Mouse (Mus musculus) hindbrain, postnatal 0 days (tissue): Measurements from ENCODE around the gene Dusp1. TPM values are rescaled to one million over a fixed set of nuclear protein-coding genes. Genes with fewer than 3 reads are reported as not detected.
A peak's percentile ranks its signal among the peaks of the same experiment; 100 is the strongest.

Experiments
- ATAC-seq: fragments of 200-750 bp; cut with Nextera tagmentation; 2 replicates; pipeline ENCODE4 v1.8.0; 2017; ENCODE audit warnings: mild to moderate bottlenecking, moderate TSS enrichment, moderate library complexity
- DNase-seq: peaks from one replicate; pipeline ENCODE4 v3.0.0-alpha.2; 2015; ENCODE audit warnings: low spot score
- H3K27ac ChIP-seq: fragments of 300-500 bp; sonication (generic); 2 replicates; pipeline ENCODE4 v1.5.1; 2014; ENCODE audit warnings: mild to moderate bottlenecking
- H3K27me3 ChIP-seq: fragments of 300-500 bp; sonication (generic); 2 replicates; pipeline ENCODE4 v1.6.1; 2014; ENCODE audit warnings: low read length, mixed read lengths; ENCODE audit not compliant: insufficient read depth
- H3K36me3 ChIP-seq: fragments of 300-500 bp; sonication (generic); 2 replicates; pipeline ENCODE4 v1.6.1; 2014; ENCODE audit warnings: low read length, mixed read lengths; ENCODE audit not compliant: insufficient read depth
- H3K4me1 ChIP-seq: fragments of 300-500 bp; sonication (generic); 2 replicates; pipeline ENCODE4 v1.6.1; 2014; ENCODE audit warnings: antibody characterized with exemption, low read length, mixed read lengths; ENCODE audit not compliant: insufficient read depth
- H3K4me2 ChIP-seq: fragments of 300-500 bp; sonication (generic); 2 replicates; pipeline ENCODE4 v1.6.1; 2014; ENCODE audit warnings: low read depth, mild to moderate bottlenecking, low read length, moderate library complexity, mixed read lengths
- H3K4me3 ChIP-seq: fragments of 300-500 bp; sonication (generic); 2 replicates; pipeline ENCODE4 v1.5.1; 2014; ENCODE audit warnings: low read length
- H3K9ac ChIP-seq: fragments of 300-500 bp; sonication (generic); replicated peaks from 2 replicates; pipeline ENCODE4 v1.6.1; 2014; ENCODE audit warnings: mild to moderate bottlenecking, low read length, moderate library complexity, mixed read lengths
- H3K9me3 ChIP-seq: fragments of 300-500 bp; sonication (generic); 2 replicates; pipeline ENCODE4 v1.6.1; 2016; ENCODE audit warnings: low read length, mixed read lengths
- CTCF ChIP-seq: IDR thresholded peaks from 2 replicates; pipeline ENCODE4 v1.5.1; 2016; ENCODE audit warnings: antibody characterized with exemption, control low read depth, low read depth
- WGBS: fragments of 180-500 bp; shearing (Covaris S2); extraction: QIAGEN DNeasy Blood & Tissue Kit; methylation state at CpG from one replicate; pipeline ENCODE4 v1.1.7; 2014; 5-methylcytosine and 5-hydroxymethylcytosine counted together
- polyA plus RNA-seq: library from polyadenylated mRNA; unstranded; fragments of >200 nt; fragmentation: Nextera tagmentation; extraction: Ambion mirVana; gene quantifications from 2 replicates; pipeline ENCODE4 v1.2.1, GENCODE M21; 2015
- total RNA-seq: library from RNA; depleted of rRNA; stranded (reverse); fragments of >200 nt; gene quantifications from 2 replicates; pipeline ENCODE4 v1.2.3, GENCODE M21; 2014

Dusp1 gene
- total and polyA plus RNA-seq, 2 experiments from 2014 or later: 27.0 to 51.4 TPM

GRCm38 (mm10) chr17:26564439-26564838 is 2.5 kb upstream of the Dusp1 start:
- no peak for DNase-seq
- no peak overlapping the region for H3K4me3 ChIP-seq
- no peak overlapping the region for H3K4me2 ChIP-seq
- H3K9ac ChIP-seq: no peak overlapping the region
- 56% methylated on average over 9 of the region's 9 CpGs for WGBS
- H3K36me3 ChIP-seq: peaks cover 11% of the 10 kb centered on the region; the same call in 1 of the 2 replicates
- no peak overlapping the region for H3K27ac ChIP-seq
- no peaks in the 10 kb centered on the region for H3K27me3 ChIP-seq
- no peak for ATAC-seq
- H3K4me1 ChIP-seq: peaks cover 20% of the 10 kb centered on the region
- no peaks in the 10 kb centered on the region for H3K9me3 ChIP-seq
- no peak for TF ChIP-seq CTCF

GRCm38 (mm10) chr17:26563476-26563875 is 1.5 kb upstream of the Dusp1 start:
- ATAC-seq (no peak), DNase-seq (no peak)
- no peak overlapping the region for H3K4me3 ChIP-seq
- H3K4me2 ChIP-seq: no peak overlapping the region
- no peak overlapping the region for H3K9ac ChIP-seq
- no peak for TF ChIP-seq CTCF
- no peaks in the 10 kb centered on the region for H3K9me3 ChIP-seq
- H3K27ac ChIP-seq: no peak overlapping the region
- peaks cover 20% of the 10 kb centered on the region for H3K4me1 ChIP-seq
- no peaks in the 10 kb centered on the region for H3K27me3 ChIP-seq
- WGBS: 78% methylated on average over 6 of the region's 6 CpGs
- H3K36me3 ChIP-seq: peaks cover 4% of the 10 kb centered on the region; the same call in 1 of the 2 replicates

GRCm38 (mm10) chr17:26562292-26562691 is 364 bp upstream of the Dusp1 start:
- Histone ChIP-seq H3K27ac (peak overlapping the region; percentile 86; the same call in 1 of the 2 replicates), H3K4me1 (peaks cover 20% of the 10 kb centered on the region), H3K4me2 (peak overlapping the region; percentile 96), H3K36me3 (no peaks in the 10 kb centered on the region), H3K27me3 (no peaks in the 10 kb centered on the region), H3K9ac (peak overlapping the region; percentile 86), H3K9me3 (no peaks in the 10 kb centered on the region), H3K4me3 (peak overlapping the region; percentile 71)
- WGBS: 64% methylated on average over 4 of the region's 4 CpGs
- ATAC-seq: no peak
- DNase-seq: no peak
- TF ChIP-seq CTCF: no peak

DNA sequence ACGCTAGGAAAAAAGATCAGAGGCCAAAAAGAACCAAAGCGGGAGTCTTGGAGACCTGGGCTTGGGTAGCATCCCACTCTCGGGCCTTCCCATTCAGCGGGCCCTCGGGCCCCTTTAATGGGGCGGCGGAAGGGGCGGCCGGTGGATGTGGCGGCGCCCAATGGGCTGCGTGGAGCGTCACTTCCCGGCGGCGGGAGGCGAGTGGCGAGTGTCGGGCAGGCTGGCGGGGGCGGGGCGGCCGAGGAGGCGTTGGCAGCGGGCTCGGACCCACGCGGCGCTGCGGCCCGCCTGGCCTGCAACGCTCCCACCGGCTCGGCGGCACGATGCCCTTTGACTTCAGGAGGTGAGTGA is 663 bp downstream of the Dusp1 start, which contains the start of gene Ergic1:
Ergic1 (plus strand) TSS at position 200 of the 351 bp plus-strand sequence.
- DNase-seq (peak; percentile 95), ATAC-seq (peak; percentile 98)
- Histone ChIP-seq H3K9me3 (no peaks in the 10 kb centered on the region), H3K4me3 (peak within 1 kb of the TSS; percentile 71), H3K27ac (peak within 1 kb of the TSS; percentile 86), H3K9ac (peak within 1 kb of the TSS; percentile 86), H3K4me1 (peaks cover 20% of the 10 kb centered on the region), H3K4me2 (peak within 1 kb of the TSS; percentile 96), H3K27me3 (no peaks in the 10 kb centered on the region), H3K36me3 (no peaks in the 10 kb centered on the region)
- 0% methylated on average over 36 of the region's 36 CpGs for WGBS
- no peak for TF ChIP-seq CTCF

DNA sequence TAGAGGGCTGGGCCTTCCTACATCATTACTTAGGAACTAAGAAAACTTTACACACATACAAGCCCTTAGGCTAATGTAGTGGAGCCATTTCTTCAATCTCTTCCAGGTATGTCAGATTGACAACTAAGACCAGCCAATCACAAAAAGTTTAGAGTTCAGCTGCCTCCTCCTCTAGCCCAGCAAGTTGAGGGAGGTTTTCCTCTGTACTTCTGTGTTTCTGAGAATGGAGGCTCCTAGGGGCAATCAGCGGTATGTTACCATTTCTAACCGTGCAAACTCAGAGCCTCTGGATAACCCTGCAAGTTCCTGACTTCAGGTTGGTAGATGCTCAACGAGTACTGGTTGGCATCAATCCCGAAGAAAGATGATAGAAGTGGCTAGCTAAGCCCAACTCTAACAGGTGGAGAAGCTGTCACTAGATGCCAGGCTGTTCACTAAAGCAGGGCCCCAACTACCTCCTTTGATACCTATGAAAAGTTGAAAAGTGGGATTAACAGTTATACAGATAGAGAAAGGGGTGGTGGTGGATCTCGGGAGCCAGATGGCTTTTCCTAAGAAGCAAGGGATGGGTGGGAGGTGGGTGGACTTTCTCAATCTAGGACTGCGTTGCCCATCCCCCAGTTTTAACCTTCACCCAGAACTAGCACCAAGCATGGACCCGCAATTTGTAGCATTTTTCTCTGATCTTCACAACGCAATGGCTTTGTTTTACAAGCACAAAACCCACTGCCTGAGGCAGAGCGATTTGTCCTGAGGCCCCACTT is 1.2 kb downstream of the Dusp1 start:
- peak overlapping the region; percentile 96 for H3K4me2 ChIP-seq
- H3K36me3 ChIP-seq: no peaks in the 10 kb centered on the region
- TF ChIP-seq CTCF: no peak
- H3K27me3 ChIP-seq: no peaks in the 10 kb centered on the region
- H3K9ac ChIP-seq: peak overlapping the region; percentile 86
- DNase-seq (no peak), ATAC-seq (peak; percentile 30; the same call in 1 of the 2 replicates)
- peak overlapping the region; percentile 71 for H3K4me3 ChIP-seq
- H3K4me1 ChIP-seq: peaks cover 20% of the 10 kb centered on the region
- H3K27ac ChIP-seq: peak overlapping the region; percentile 86
- H3K9me3 ChIP-seq: no peaks in the 10 kb centered on the region
- WGBS: 30% methylated on average over 9 of the region's 9 CpGs

DNA sequence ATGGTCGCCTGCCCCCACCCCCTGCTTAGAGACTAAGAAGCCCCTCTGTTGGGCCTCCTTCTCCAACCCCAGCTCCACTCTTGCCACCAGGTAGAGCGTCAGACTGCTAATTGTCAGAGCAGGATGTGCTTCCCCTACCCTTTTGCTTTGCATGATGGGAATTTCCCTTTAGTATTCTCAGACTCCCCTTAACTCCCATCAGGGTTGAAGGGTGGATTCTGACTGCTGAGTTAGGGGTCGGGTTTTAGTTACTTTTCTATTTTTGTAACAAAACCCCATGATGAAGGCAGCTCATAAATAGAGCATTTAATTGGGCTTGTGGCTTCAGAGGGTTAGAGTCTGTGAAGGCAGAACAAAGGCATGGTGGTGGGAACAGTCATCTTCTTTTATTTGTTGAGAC is 8.9 kb downstream of the Dusp1 start:
- ATAC-seq: no peak
- WGBS: 69% methylated on average over 3 of the region's 3 CpGs

GRCm38 (mm10) chr17:26551104-26551503 is 10.8 kb downstream of the Dusp1 start:
- no peak overlapping the region for H3K4me2 ChIP-seq
- no peak overlapping the region for H3K4me3 ChIP-seq
- TF ChIP-seq CTCF: no peak
- ATAC-seq: no peak
- H3K9me3 ChIP-seq: no peaks in the 10 kb centered on the region
- WGBS: 84% methylated on average over 6 of the region's 6 CpGs
- H3K27me3 ChIP-seq: no peaks in the 10 kb centered on the region
- no peak overlapping the region for H3K27ac ChIP-seq
- H3K9ac ChIP-seq: no peak overlapping the region
- H3K4me1 ChIP-seq: no peaks in the 10 kb centered on the region; the same call in 1 of the 2 replicates
- H3K36me3 ChIP-seq: no peaks in the 10 kb centered on the region
- no peak for DNase-seq

More for the DNA sequence above, 8.9 kb downstream of the Dusp1 start:
- Histone ChIP-seq H3K9ac (no peak overlapping the region), H3K9me3 (no peaks in the 10 kb centered on the region), H3K4me2 (no peak overlapping the region), H3K4me1 (no peaks in the 10 kb centered on the region; the same call in 1 of the 2 replicates), H3K27ac (no peak overlapping the region), H3K36me3 (no peaks in the 10 kb centered on the region), H3K4me3 (no peak overlapping the region), H3K27me3 (no peaks in the 10 kb centered on the region)
- DNase-seq: no peak
- TF ChIP-seq CTCF: no peak
